Mouse (Mus musculus) erythroid progenitor cell, adult 5-6 weeks (primary cell): ENCODE data around the gene Tmem45b. TPM values are rescaled to one million over a fixed set of nuclear protein-coding genes. Genes with fewer than 3 reads are reported as not detected.

ENCODE experiments used
- ATAC-seq: replicated peaks from 2 replicates; pipeline ENCODE4 v1.8.0; 2016; ENCODE audit warnings: moderate number of reproducible peaks, mild to moderate bottlenecking, moderate TSS enrichment, inconsistent platforms; ENCODE audit not compliant: poor library complexity, low FRiP score, severe bottlenecking
- total RNA-seq, 2 experiments: library from RNA; stranded (forward) in 1 of 2; stranded (reverse) in 1 of 2; fragments of 150-400 nt in 1 of 2; fragments of 186-747, 209-891 nt in 1 of 2; gene quantifications; 2 replicates each; pipeline versions ENCODE4 v1.2.3 to v1.2.4; 2015 to 2017; ENCODE audit warnings: low replicate concordance in 2 of 2

Tmem45b gene
- total RNA-seq, 2 experiments from 2014 or later, result not detected

- no peak for ATAC-seq
Observed at GRCm38 (mm10) chr9:31412165-31412564, 52.1 kb downstream of the Tmem45b start.

DNA sequence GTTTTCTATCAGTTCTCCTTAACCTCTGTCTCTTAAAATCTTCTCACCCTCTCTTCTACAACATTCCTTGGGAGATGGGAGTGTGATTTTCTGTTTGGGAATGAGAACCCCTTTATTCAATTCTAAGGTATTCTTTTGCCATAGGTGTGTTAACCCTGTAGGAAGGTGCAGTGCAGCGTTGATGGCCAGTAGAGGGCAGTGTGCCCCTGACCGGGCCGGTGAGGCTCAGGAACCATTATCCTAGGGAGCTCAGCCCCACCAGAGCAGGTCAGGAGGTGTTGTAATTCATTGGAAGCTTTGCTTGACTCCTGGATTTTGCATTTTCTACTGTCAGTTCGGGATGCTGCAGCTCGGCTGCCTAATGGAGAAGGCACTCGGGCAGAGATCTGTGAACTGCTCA lies 59.0 kb downstream of the Tmem45b start:
- ATAC-seq, result peak; percentile 69

- ATAC-seq, result no peak
Observed at GRCm38 (mm10) chr9:31404311-31404710, 60.0 kb downstream of the Tmem45b start.

DNA sequence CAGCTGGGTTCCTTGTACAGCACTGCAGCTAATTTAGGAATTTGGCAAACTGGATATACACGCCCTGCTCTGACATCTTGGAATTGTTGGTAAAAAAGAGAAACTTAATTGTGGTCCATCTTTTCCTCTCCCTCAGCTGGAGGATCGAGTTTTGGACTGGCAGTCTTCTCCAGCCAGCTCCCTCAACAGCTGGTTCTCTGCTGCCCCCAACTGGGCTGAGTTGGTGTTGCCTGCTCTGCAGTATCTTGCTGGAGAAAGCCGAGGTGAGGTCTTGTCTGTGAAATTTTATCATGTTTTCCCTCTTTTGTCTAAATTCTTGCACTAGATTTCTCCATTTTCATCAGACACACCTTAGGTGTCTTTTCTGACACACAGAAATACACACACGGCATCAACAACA lies 63.8 kb downstream of the Tmem45b start:
- ATAC-seq, result peak; percentile 81

DNA sequence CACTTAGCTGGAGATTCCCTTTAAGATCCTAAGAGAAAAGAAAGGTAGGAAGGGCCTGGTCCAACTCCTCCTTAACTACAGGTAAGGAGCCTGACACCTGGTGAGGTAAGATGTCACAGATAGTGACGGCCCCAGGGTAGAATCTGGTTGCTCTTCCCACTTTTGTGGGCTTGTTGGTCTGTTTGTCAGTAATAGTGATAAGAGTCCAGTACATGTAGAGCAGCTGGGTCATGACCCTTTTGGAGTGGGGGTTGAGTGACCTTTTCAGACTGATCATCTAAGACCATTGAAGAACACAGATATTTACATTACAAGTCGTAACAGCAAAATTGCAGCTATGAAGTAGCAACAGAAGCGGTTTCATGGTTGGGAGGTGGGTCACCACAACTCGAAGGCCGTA lies 77.1 kb downstream of the Tmem45b start:
- no peak for ATAC-seq

DNA sequence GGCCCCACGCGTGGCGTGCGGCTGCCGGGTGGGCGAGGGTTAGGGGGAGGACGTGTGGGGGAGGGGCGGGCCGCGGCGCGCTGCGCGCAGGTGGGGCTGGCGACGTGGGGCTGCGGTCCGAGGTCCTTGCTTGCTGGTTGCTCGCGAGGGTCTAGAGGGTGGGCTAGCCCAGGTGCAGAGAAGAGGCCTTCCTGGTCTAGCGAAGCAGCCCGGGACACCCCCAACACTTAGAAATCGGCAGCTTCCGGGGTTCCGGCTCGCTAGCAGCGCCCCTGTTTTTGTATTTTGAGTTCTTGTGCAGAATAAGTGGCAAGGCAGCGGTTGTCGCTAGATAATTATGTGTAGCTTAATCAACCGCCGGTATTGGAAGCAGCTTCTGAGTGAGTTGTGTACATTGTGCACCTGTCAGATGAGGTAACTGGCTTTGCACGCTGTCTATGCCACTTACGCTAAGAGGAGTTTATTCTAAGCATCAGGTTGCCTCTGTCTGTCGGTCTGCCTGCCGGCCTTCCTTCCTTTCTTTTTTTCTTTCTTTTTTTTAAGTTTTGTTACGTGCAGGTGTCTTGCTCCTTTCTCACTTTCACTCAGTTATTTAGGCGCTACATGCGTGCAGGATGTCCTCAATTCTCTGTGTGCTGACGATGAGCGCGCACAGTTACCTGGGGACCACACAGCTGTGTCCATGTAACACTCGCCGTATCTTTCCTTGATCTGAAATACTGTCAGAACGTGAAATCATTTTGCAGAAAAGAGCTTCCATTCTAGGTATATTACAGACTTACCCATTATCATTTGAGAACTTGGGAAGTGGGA lies 77.7 kb downstream of the Tmem45b start:
- peak; percentile 47 for ATAC-seq

DNA sequence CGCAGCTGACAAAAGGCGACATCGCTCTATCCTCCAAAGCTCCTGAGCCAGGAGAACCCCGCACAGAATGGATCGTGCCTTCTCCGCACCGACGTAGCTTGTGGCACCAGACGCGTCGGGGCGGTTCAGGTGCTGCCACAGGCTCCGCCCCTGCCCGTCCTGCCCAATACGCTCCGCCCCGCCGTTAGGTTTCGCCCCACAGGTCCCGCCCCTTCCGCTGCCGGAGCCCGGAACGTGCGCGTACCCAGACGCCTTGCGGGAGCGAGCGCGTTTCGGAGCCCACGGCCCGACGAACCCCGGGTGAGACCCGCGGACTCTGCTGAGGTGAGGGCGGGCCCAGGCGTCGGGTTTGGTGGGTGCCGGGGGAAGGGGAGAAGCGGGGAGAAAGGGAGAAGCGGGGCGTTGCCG lies 78.3 kb downstream of the Tmem45b start, which contains the start of gene Nfrkb:
Nfrkb (plus strand) TSS at position 246 of the 408 bp plus-strand sequence.
- ATAC-seq, result peak; percentile 100

DNA sequence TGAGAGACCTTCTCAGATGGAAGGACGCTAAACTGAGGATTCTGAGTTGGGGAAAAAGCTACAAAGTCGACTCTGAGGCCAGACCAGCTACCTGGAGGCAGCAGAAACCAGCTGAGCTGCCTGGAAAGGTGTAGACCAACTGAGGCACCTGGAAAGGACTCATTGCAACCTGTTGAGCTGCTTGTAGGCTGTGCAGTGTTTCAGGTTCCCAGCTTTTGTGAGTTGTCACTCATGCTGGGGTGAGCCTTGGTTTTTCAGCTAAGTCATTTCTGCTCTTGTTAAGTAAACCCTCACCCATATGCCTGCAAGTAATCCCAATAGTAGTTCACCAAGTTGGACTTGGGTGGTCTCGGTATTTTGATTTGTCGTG lies 78.8 kb downstream of the Tmem45b start:
- peak; percentile 15 for ATAC-seq

DNA sequence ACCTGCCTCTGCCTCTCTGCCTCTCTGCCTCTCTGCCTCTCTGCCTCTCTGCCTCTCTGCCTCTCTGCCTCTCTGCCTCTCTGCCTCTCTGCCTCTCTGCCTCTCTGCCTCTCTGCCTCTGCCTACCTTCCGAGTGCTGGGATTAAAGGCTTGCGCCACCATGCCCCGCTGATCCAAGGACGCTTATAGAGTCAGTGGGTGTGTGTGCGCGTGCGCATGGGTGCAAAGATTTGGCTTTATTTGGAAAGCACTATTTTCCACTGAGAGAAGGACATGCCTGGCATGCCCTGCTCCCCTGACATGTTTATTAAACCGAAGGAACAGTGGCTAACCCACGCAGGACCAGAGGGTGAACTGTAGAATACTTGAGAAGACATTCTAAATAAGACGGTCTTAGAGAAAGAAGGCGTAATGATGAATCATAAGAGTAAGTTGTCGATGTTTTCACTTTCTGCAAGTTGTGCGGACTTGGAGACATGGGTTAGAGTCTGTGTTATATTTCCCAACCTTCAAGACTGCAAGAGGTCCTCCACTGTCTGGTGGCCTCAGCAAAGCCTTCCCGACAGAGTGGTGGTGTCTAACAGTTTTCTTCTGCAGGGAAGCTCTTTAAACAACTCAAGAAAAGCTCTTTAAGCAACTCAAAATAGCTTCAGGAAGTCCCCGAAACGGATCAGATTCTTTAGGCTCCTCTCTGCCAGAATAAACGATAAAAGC lies 79.3 kb downstream of the Tmem45b start:
- no peak for ATAC-seq

GRCm38 (mm10) chr9:31376661-31377060 lies 87.6 kb downstream of the Tmem45b start:
- ATAC-seq, result no peak

Other genes with a start within 250 kb of the Tmem45b start
- 25.6 and 25.9 TPM in 2 replicates for gene Prdm10, start 183.9 kb downstream of the Tmem45b start, total RNA-seq (2015; ENCODE audit: low replicate concordance)
- gene Prdm10, start 183.9 kb downstream of the Tmem45b start, total RNA-seq (2017; ENCODE audit: low replicate concordance), result 30.8 and 32.2 TPM in 2 replicates
- gene Nfrkb, start 78.3 kb downstream of the Tmem45b start, total RNA-seq (2015; ENCODE audit: low replicate concordance), result 10.5 and 12.2 TPM in 2 replicates
- 6.6 and 12.6 TPM in 2 replicates for gene Nfrkb, start 78.3 kb downstream of the Tmem45b start, total RNA-seq (2017; ENCODE audit: low replicate concordance)